Mouse (Mus musculus) kidney, postnatal 0 days (tissue): Measurements from ENCODE around the gene Sde2. TPM values are rescaled to one million over a fixed set of nuclear protein-coding genes. Genes with fewer than 3 reads are reported as not detected.
A peak's percentile ranks its signal among the peaks of the same experiment; 100 is the strongest.

Source experiments
- ATAC-seq: fragments of 200-750 bp; cut with Nextera tagmentation; replicated peaks from 2 replicates; pipeline ENCODE4 v1.8.0; 2017; ENCODE audit warnings: low read depth, moderate number of reproducible peaks, moderate TSS enrichment, moderate library complexity; ENCODE audit not compliant: low FRiP score
- DNase-seq: peaks from one replicate; pipeline ENCODE4 v3.0.0-alpha.2; 2016; ENCODE audit warnings: low spot score
- H3K27ac ChIP-seq: fragments of 300-500 bp; sonication (generic); 2 replicates; pipeline ENCODE4 v1.5.1; 2014; ENCODE audit warnings: mild to moderate bottlenecking
- H3K27me3 ChIP-seq: fragments of 300-500 bp; sonication (generic); 2 replicates; pipeline ENCODE4 v1.6.1; 2014; ENCODE audit warnings: low read length, mixed read lengths; ENCODE audit not compliant: insufficient read depth
- H3K36me3 ChIP-seq: fragments of 300-500 bp; sonication (generic); 2 replicates; pipeline ENCODE4 v1.6.1; 2014; ENCODE audit warnings: low read length, mixed read lengths; ENCODE audit not compliant: insufficient read depth
- H3K4me1 ChIP-seq: fragments of 300-500 bp; sonication (generic); replicated peaks from 2 replicates; pipeline ENCODE4 v1.6.1; 2014; ENCODE audit warnings: antibody characterized with exemption, low read length, mixed read lengths; ENCODE audit not compliant: insufficient read depth
- H3K4me2 ChIP-seq: fragments of 300-500 bp; sonication (generic); 2 replicates; pipeline ENCODE4 v1.6.1; 2014; ENCODE audit warnings: mild to moderate bottlenecking, low read length, moderate library complexity, mixed read lengths
- H3K4me3 ChIP-seq: fragments of 300-500 bp; sonication (generic); replicated peaks from 2 replicates; pipeline ENCODE4 v1.5.1; 2014; ENCODE audit warnings: low read depth, low read length
- H3K9ac ChIP-seq: fragments of 300-500 bp; sonication (generic); 2 replicates; pipeline ENCODE4 v1.6.1; 2014; ENCODE audit warnings: low read depth, low read length
- H3K9me3 ChIP-seq: fragments of 300-500 bp; sonication (generic); replicated peaks from 2 replicates; pipeline ENCODE4 v1.6.1; 2016; ENCODE audit warnings: low read length, inconsistent platforms, mixed read lengths
- CTCF ChIP-seq: IDR thresholded peaks from 2 replicates; pipeline ENCODE4 v1.5.1; 2016; ENCODE audit warnings: antibody characterized with exemption, low read depth, mild to moderate bottlenecking, moderate library complexity
- WGBS: fragments of 180-500 bp; shearing (Covaris S2); extraction: QIAGEN DNeasy Blood & Tissue Kit; methylation state at CpG from one replicate; pipeline ENCODE4 v1.1.7; 2014; 5-methylcytosine and 5-hydroxymethylcytosine counted together
- polyA plus RNA-seq: library from polyadenylated mRNA; unstranded; fragments of >200 nt; fragmentation: Nextera tagmentation; extraction: Ambion mirVana; gene quantifications from 2 replicates; pipeline ENCODE4 v1.2.1, GENCODE M21; 2015

The Sde2 gene
- polyA plus RNA-seq, 1 experiment from 2014 or later: 25.6 TPM

GRCm38 (mm10) chr1:180877466-180877865 lies 26.5 kb downstream of the Sde2 start:
- ATAC-seq (no peak), DNase-seq (no peak)
- 73% methylated on average over 4 of the region's 4 CpGs for WGBS
- Histone ChIP-seq H3K4me1 (no peaks in the 10 kb centered on the region), H3K9ac (no peak overlapping the region), H3K4me3 (no peak overlapping the region), H3K36me3 (no peaks in the 10 kb centered on the region), H3K27me3 (no peaks in the 10 kb centered on the region), H3K9me3 (no peaks in the 10 kb centered on the region), H3K27ac (no peak overlapping the region), H3K4me2 (no peak overlapping the region)
- no peak; the same call in 1 of the 2 replicates for TF ChIP-seq CTCF

- H3K4me1 ChIP-seq: no peaks in the 10 kb centered on the region
- no peak for TF ChIP-seq CTCF
- H3K9ac ChIP-seq: no peak overlapping the region
- no peak for DNase-seq
- H3K4me2 ChIP-seq: no peak overlapping the region
- H3K27me3 ChIP-seq: no peaks in the 10 kb centered on the region
- 66% methylated on average over 3 of the region's 3 CpGs for WGBS
- no peak overlapping the region for H3K4me3 ChIP-seq
- no peaks in the 10 kb centered on the region for H3K9me3 ChIP-seq
- H3K27ac ChIP-seq: no peak overlapping the region
- no peak for ATAC-seq
- no peaks in the 10 kb centered on the region for H3K36me3 ChIP-seq
Observed at GRCm38 (mm10) chr1:180881768-180882167, 30.8 kb downstream of the Sde2 start.

GRCm38 (mm10) chr1:180883731-180884130 lies 32.8 kb downstream of the Sde2 start:
- Histone ChIP-seq H3K9ac (no peak overlapping the region), H3K9me3 (no peaks in the 10 kb centered on the region), H3K27me3 (no peaks in the 10 kb centered on the region), H3K27ac (no peak overlapping the region), H3K4me3 (no peak overlapping the region), H3K36me3 (no peaks in the 10 kb centered on the region), H3K4me1 (no peaks in the 10 kb centered on the region), H3K4me2 (no peak overlapping the region)
- ATAC-seq: no peak
- no peak for TF ChIP-seq CTCF
- 27% methylated on average over 7 of the region's 7 CpGs for WGBS
- DNase-seq: no peak

GRCm38 (mm10) chr1:180884484-180884883 lies 33.6 kb downstream of the Sde2 start:
- Histone ChIP-seq H3K9me3 (no peaks in the 10 kb centered on the region), H3K4me1 (0 out of 2 replicates have a peak, but pooled peaks cover 5% of the 10 kb centered on the region), H3K4me2 (no peak overlapping the region), H3K9ac (no peak overlapping the region), H3K36me3 (no peaks in the 10 kb centered on the region), H3K27me3 (no peaks in the 10 kb centered on the region), H3K4me3 (no peak overlapping the region), H3K27ac (no peak overlapping the region)
- ATAC-seq (no peak), DNase-seq (no peak)
- WGBS: 68% methylated on average over 9 of the region's 9 CpGs
- TF ChIP-seq CTCF: no peak

- no peak for TF ChIP-seq CTCF
- no peaks in the 10 kb centered on the region for H3K36me3 ChIP-seq
- ATAC-seq (peak; percentile 56), DNase-seq (peak; percentile 86)
- peak overlapping the region; percentile 15; the same call in 1 of the 2 replicates for H3K9ac ChIP-seq
- peak overlapping the region; percentile 48 for H3K4me2 ChIP-seq
- H3K27ac ChIP-seq: no peak overlapping the region; the same call in 1 of the 2 replicates
- 7% methylated on average over 13 of the region's 13 CpGs for WGBS
- no peaks in the 10 kb centered on the region for H3K9me3 ChIP-seq
- 0 out of 2 replicates have a peak, but pooled peaks cover 5% of the 10 kb centered on the region for H3K4me1 ChIP-seq
- H3K27me3 ChIP-seq: peaks cover 8% of the 10 kb centered on the region; the same call in 1 of the 2 replicates
- H3K4me3 ChIP-seq: peak overlapping the region; percentile 9; the same call in 1 of the 2 replicates
Observed at GRCm38 (mm10) chr1:180888556-180889042, 37.7 kb downstream of the Sde2 start.

- ATAC-seq (no peak), DNase-seq (no peak)
- Histone ChIP-seq H3K4me3 (no peak overlapping the region), H3K9ac (0 out of 2 replicates have a peak overlapping the region, but pooled peaks have one; percentile 15), H3K9me3 (no peaks in the 10 kb centered on the region), H3K27me3 (peaks cover 8% of the 10 kb centered on the region; the same call in 1 of the 2 replicates), H3K36me3 (no peaks in the 10 kb centered on the region), H3K27ac (peak overlapping the region; percentile 36; the same call in 1 of the 2 replicates), H3K4me1 (0 out of 2 replicates have a peak, but pooled peaks cover 5% of the 10 kb centered on the region), H3K4me2 (0 out of 2 replicates have a peak overlapping the region, but pooled peaks have one; percentile 48)
- TF ChIP-seq CTCF: no peak
- WGBS: 45% methylated on average over 7 of the region's 7 CpGs
Observed at GRCm38 (mm10) chr1:180889172-180889571, 38.2 kb downstream of the Sde2 start.
